Mouse (Mus musculus): ENCODE data around the gene Ntpcr.

DNA sequence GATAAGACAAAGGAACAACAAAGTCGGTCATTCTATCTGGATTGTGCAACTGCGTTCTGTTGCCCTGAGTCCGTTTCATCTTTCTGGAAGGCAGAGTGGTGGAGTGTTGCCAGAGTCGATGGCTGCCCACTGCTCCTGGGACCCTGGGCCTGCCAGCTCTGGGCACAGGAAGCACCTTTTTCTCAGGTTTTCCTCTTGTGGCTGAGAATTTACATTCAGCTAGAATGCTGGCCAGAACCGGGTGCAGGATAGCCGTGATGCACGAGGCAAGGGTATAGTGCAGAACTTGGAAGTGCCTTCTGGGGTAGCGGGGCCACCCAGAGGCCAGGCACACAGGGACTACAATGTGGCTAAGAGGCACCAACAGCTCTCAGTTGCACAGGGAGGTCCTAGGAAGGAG is 12.6 kb downstream of the Ntpcr start:
- no peak for TF ChIP-seq POLR2A (IDR thresholded peaks at IDR 0.05; ENCODE audit: low read depth, low read length)
- no peak for TF ChIP-seq CTCF (IDR thresholded peaks at IDR 0.05; ENCODE audit: borderline replicate concordance, insufficient read depth, low read length)

Measured in embryonic fibroblast, embryonic 13.5 days (primary cell).